Mouse (Mus musculus) gastrocnemius, adult 2 months (tissue): Measurements from ENCODE around the gene Dync1i1. TPM values are rescaled to one million over a fixed set of nuclear protein-coding genes. Genes with fewer than 3 reads are reported as not detected.

Experiments used
- DNase-seq: peaks from one replicate; pipeline ENCODE4 v3.0.0; 2022
- H3K27ac ChIP-seq: fragments of 200-600 bp; 2 replicates; pipeline ENCODE4 v1.8.1; 2022; ENCODE audit warnings: mild to moderate bottlenecking
- H3K4me3 ChIP-seq: fragments of 200-600 bp; 2 replicates; pipeline ENCODE4 v1.8.1; 2022; ENCODE audit warnings: mild to moderate bottlenecking, moderate library complexity
- CTCF ChIP-seq: fragments of 200-600 bp; IDR thresholded peaks from 2 replicates; pipeline ENCODE4 v1.8.1; 2022; ENCODE audit warnings: antibody characterized with exemption, mild to moderate bottlenecking, moderate library complexity
- intact Hi-C: fragments of 180-260 bp; cut with DNase I; formaldehyde crosslinking; loops from one replicate; pipeline ENCODE4 v1.15.1; 2025
- total RNA-seq, 2 experiments: library from RNA; stranded (reverse); gene quantifications; 2 replicates each; pipeline ENCODE4 v1.2.3; 2021

Gene Dync1i1
- total RNA-seq, 2 experiments from 2014 or later: 0.20 to 0.56 TPM

DNA sequence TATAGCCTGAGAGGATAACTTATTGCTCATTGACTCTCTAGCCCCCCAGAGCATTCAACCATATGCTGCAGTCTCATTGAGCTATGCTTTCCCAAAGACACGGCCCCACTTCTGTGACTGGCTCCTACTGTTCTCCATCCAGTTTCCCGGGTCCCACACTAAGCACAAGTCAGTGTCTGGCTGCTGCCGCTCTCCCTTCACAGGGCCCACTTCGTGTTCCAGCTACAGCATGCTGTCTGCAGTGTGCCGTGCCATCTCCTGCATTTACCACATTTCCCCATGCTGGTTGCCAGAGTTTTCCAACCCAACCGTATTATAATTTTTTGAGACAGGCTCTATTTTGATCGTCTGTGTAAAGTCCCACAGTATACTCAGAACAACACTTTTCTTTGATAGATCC lies 14.3 kb downstream of the Dync1i1 start:
- no peak for TF ChIP-seq CTCF
- intact Hi-C loops: no loop called here

DNA sequence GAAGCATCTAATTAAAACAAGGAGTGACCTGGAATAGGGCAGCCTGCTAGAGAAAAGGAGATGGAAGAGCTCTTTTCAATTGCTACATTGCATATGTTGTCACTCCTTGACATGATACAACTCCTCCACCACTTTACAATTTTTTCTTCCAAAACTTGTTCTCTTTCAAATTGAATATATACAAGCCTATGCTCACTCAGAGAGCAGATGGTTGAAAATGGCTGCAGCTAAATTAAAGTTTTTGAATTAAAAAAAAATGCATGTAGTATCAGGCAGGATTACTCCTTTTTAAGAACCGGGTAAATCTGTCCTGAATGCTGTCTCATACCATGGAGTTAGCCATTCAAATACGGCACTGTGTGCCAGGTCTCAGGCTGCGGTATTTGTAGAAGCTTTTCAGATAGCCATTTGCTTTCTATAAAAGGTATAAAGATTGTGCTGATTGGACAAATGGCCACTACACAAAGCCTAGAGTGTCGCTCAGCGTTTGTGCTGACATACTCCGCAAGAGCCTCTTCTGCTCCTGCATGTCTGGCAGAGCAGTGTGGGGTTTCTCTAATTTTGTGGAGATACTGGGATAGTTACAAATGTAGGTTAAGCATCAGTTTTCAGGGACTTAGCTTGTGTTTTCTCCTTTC lies 16.1 kb downstream of the Dync1i1 start:
- intact Hi-C loops: no loop called here
- TF ChIP-seq CTCF: no peak
- DNase-seq: no peak
- no peak overlapping the region for H3K27ac ChIP-seq
- no peak overlapping the region for H3K4me3 ChIP-seq

More for the DNA sequence above, 14.3 kb downstream of the Dync1i1 start:
- no peak overlapping the region for H3K27ac ChIP-seq
- DNase-seq: no peak
- H3K4me3 ChIP-seq: no peak overlapping the region

DNA sequence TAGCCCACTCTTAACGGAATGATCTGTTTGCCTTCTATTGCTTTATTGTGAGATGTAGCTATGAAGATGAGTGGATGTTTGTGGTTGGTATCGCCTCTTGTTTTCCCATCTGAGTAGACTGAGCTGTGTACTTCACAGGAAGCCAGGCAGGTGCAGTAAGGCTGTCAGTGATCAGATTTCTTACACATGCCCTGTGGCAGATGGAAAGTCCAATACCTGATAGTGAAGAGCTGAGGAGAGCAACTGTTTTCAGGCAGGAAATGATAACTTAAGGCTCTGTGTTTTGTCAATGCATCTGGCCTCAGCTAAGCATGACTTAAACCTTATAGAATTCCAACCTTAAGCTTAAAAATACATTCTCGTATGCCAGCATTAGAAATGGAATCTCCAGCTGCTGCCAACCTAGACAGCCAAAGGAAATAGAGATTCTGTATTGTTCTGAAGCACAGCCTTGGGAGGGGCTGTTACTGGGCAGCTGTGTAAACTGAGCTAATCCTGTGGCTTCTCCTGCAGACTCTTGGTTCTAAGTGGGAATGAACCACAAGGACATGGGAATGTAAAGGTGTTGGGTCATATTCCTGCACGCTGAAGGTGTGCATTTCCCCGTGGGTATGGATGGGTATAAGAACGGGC lies 24.8 kb downstream of the Dync1i1 start:
- no peak overlapping the region for H3K27ac ChIP-seq
- intact Hi-C loops: no loop called here
- no peak for DNase-seq
- TF ChIP-seq CTCF: no peak
- no peak overlapping the region for H3K4me3 ChIP-seq

DNA sequence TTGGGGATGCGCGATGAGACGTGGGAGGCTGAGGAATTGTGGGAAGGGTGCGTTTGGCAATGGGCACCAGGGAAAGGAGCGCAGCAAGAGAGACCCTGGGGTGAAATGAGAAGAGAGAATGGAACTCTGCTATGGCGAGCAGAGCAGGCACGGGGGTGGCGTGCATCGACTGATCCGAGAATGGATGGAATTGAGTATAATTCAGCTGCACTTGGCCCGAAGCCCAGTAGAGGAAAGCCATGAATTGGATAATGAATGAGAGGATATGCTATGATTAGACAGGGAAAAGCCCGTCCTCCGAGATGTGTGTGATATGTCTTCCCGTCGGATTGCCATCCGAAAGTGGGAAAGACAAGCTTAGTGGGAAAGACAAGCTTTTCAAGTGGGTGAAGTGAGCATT lies 26.7 kb downstream of the Dync1i1 start:
- Histone ChIP-seq H3K4me3 (no peak overlapping the region), H3K27ac (no peak overlapping the region)
- DNase-seq: no peak
- intact Hi-C loops: no loop called here
- no peak for TF ChIP-seq CTCF

DNA sequence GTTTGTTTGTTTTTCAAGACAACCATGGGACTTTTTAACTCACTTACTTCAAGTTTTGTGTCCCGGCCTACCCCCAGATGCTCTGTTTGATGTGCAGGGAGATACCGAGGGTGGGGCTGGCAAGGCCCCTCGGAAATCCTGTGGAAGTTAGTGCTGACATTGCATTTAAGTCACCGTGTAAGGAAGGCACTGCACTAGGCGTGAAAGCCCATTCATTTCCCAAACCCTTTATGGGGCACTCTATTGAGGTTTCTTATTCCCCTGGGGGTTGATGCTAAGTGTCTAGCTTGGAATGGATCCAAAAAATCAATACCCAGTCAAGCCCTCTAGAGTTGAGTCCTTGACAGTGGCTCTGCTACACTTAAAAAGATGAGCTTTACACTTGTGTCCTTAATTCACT lies 27.2 kb downstream of the Dync1i1 start:
- Histone ChIP-seq H3K27ac (no peak overlapping the region), H3K4me3 (no peak overlapping the region)
- TF ChIP-seq CTCF: no peak
- DNase-seq: no peak
- intact Hi-C loops: no loop called here

DNA sequence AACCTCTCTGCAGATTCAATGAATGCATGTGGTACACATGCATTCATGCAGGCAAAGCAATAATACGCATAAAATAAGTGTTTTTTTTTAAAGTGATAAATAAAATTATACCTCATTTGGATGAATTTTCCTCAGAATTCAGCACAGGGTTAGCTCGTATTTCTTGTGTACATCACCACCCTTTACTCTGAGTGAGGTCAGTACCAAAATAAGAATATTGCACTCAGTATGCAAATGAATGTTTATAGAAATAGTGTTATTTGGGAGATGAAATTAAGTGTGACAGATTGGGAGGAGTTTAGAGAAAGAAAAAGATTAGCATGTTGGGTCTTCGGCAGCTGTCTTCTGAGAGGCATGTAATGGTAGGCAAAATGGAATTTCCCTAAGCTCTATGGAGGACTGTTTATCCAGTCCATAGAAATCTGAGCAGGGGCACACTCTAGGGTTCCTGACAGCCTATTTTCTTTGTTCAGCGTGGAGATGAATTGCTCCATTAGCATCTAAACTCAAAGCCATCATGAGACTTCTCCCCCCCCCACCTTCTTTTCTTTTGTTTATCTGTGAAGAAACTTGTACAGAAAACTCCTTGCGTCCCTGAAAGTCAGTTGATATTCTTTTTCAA lies 31.2 kb downstream of the Dync1i1 start:
- no peak for DNase-seq
- no peak for TF ChIP-seq CTCF
- Histone ChIP-seq H3K27ac (no peak overlapping the region), H3K4me3 (no peak overlapping the region)
- intact Hi-C loops: no loop called here

DNA sequence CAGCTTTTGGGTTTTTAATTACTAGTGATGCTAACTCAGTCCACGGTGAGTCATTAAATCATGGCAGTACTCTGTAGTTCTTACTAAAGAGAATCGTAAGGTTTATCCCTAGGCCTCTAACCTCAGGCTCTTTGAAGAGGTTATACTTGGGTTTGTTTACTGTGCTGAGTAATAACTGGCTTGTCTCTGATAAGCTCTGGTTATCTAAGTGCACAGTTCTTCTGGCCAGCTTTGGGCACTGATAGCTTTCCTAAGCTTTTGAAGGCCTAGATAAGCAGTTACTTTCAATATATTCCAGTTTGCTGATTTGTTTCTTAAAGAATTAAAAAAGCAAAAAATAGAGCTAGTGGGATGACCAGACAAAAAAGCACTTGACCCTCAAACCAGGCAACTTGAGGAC lies 37.5 kb downstream of the Dync1i1 start:
- DNase-seq: no peak
- TF ChIP-seq CTCF: no peak
- intact Hi-C loops: no loop called here

DNA sequence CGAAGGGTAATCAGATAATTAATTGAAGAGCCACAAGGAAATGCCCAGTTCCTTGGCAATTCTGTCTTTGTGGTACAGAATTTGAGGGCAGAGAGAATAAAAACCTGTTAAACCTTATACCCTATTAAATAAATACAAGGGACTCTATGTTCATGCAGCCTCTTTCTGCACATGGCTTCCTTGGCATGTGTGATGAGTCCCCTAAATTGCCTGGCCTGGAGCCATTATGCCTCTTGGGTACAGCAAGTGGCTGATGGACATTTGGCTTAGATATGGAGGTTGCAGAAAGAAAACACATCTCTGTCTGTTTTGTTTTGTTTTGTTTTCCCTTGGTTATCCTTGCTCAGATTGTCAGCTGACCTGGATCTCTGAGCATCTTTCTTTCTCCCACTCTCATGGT lies 43.1 kb downstream of the Dync1i1 start:
- H3K27ac ChIP-seq: no peak overlapping the region
- H3K4me3 ChIP-seq: no peak overlapping the region
- intact Hi-C loops: no loop called here
- no peak for DNase-seq
- TF ChIP-seq CTCF: no peak

More for the DNA sequence above, 37.5 kb downstream of the Dync1i1 start:
- H3K4me3 ChIP-seq: no peak overlapping the region
- H3K27ac ChIP-seq: no peak overlapping the region

DNA sequence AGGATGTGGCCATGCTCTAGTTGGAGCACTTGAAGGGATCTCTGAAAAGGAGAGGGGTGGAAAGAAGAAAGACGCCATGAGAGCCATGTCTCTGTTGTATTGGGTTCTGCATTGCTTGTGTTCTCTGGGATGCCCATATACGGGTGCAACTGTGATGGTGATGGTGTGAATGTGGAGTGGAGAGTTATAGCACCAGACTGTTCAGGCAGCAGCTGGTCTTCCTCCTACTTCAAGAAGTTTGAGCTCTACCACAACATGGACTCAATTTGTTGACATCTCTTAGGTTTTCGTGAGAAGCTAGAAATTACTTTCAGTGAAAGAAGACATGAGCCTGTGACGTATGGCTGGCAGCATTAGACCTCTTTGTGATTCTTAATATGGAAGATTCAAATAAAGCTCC lies 44.8 kb downstream of the Dync1i1 start:
- no peak for TF ChIP-seq CTCF
- no peak for DNase-seq
- Histone ChIP-seq H3K27ac (no peak overlapping the region), H3K4me3 (no peak overlapping the region)
- intact Hi-C loops: no loop called here

DNA sequence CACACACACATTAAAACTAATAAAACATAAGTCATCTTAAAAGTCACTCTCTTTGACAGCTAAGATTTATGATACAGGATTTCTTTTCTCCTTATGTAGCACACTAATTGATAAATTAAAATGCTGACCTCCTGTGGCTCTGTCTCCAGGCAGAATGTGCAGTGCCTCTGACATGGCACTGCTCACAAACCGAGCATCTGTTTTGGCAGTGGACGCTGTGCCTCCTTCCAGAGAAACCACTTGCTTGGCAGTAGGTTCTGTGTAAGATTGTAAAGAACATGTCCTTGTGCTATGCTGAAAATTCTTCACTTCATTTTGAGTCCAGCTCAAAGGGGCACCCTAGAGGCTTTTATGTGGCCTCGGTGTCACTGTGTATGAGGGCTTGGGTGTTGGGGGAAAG lies 50.0 kb downstream of the Dync1i1 start:
- H3K27ac ChIP-seq: no peak overlapping the region
- TF ChIP-seq CTCF: no peak
- H3K4me3 ChIP-seq: no peak overlapping the region
- no peak for DNase-seq
- intact Hi-C loops: no loop called here

DNA sequence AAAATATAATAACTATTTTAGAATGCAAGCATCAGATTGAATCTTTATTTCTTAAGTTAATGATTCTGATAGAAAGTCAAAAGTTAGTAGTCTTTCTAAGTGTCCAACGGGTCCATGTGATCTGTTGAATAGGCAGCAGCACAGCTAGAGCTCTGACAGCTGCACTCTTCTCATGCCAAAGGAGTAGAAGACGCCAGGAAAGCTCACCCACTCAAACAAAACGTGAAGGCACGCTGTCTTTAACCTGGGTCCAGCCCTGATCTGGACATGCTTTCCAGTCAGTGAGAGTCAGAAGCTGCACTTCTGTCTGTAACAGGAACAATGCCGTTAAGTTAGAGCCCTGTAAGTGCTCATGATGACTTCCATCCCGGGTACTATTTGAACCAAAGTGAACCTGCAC lies 56.3 kb downstream of the Dync1i1 start:
- intact Hi-C loops: no loop called here
- Histone ChIP-seq H3K27ac (no peak overlapping the region), H3K4me3 (no peak overlapping the region)
- TF ChIP-seq CTCF: no peak
- DNase-seq: no peak

DNA sequence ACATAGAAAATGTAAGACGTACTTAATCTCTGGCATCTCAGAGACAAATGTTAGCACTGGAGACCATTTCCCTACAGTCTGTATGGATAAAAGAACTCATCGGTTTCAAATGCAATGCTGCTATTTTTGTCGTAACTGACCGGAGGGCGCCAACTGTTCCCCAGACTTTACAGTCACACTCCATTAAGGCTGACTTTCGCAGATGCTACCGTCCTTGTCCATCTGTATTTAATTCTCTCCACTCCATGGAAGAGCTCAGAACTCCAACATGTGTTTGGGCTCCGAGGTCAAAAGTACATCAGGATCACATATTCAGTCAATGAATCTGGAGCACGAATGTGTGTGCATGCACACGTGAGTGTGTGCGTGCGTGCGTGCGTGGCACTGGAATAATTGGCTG lies 58.4 kb downstream of the Dync1i1 start:
- no peak for TF ChIP-seq CTCF

DNA sequence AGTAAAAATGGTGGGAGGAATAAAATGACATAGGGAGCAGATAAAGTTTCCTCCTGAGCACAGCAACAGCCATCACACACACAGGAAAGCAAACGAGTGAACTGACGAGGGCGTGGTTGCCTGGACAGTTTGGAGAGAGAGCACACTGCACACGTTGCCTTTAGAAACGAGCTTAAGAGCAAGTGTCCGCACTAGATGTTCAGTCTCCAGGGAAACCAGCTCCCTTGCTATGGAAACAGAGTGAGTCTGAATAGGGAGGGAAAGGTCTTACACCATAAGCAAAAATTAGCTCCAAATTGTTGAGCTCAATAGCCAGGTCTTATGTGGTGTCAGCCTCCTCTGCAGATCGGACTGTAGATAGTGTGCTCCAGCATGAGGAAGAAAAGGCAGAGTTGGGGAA lies 65.2 kb downstream of the Dync1i1 start:
- no peak overlapping the region for H3K4me3 ChIP-seq
- no peak for TF ChIP-seq CTCF
- intact Hi-C loops: no loop called here
- H3K27ac ChIP-seq: no peak overlapping the region
- DNase-seq: no peak

More for the DNA sequence above, 58.4 kb downstream of the Dync1i1 start:
- intact Hi-C loops: no loop called here
- H3K4me3 ChIP-seq: no peak overlapping the region
- no peak for DNase-seq
- no peak overlapping the region for H3K27ac ChIP-seq
